Mouse (Mus musculus) thymus, adult 2 months (tissue): ENCODE results near the gene Irgq.

Experiments used
- CTCF ChIP-seq: fragments of 200-500 bp; IDR thresholded peaks from 2 replicates; pipeline ENCODE4 v1.5.1; 2012; ENCODE audit warnings: mild to moderate bottlenecking, control low read depth, low read length, moderate library complexity, borderline replicate concordance; ENCODE audit not compliant: control insufficient read depth, poor library complexity, insufficient read depth; ENCODE audit errors: extremely low read depth
- POLR2A ChIP-seq: fragments of 200-500 bp; IDR thresholded peaks from 2 replicates; pipeline ENCODE4 v1.6.1; 2012; ENCODE audit warnings: mild to moderate bottlenecking, low read length, control low read depth, moderate library complexity; ENCODE audit not compliant: control insufficient read depth, poor library complexity, insufficient read depth; ENCODE audit errors: extremely low read depth

GRCm38 (mm10) chr7:24585995-24586394 lies 55.5 kb downstream of the Irgq start:
- TF ChIP-seq CTCF = no peak
- TF ChIP-seq POLR2A = no peak
